Mouse (Mus musculus) E14TG2a.4 (cell line): Measurements from ENCODE around the gene Inava.

Experiments used
- CTCF ChIP-seq: conservative IDR thresholded peaks from 2 replicates; pipeline ENCODE4 v1.5.1; 2014; ENCODE audit warnings: low read length
- POU5F1 ChIP-seq: IDR thresholded peaks from 2 replicates; pipeline ENCODE4 v1.6.1; 2014; ENCODE audit warnings: low read length, borderline replicate concordance

GRCm38 (mm10) chr1:136258495-136258894 is 24.4 kb upstream of the Inava start:
- no peak for TF ChIP-seq CTCF
- no peak for TF ChIP-seq POU5F1
